Mouse (Mus musculus) hematopoietic stem cell, adult 5-6 weeks (primary cell): ENCODE data around the gene Camk2n1. TPM values are rescaled to one million over a fixed set of nuclear protein-coding genes. Genes with fewer than 3 reads are reported as not detected.
A peak's percentile ranks its signal among the peaks of the same experiment; 100 is the strongest.

Source experiments
- ATAC-seq, 2 experiments: fragments of 125-278 bp in 1 of 2; replicated peaks in 1 of 2; 2 replicates each; pipeline ENCODE4 v1.8.0; 2016 to 2017; ENCODE audit warnings: inconsistent platforms in 2 of 2, mild to moderate bottlenecking in 2 of 2, moderate number of reproducible peaks in 2 of 2, low read depth in 1 of 2, moderate TSS enrichment in 1 of 2; ENCODE audit not compliant: low FRiP score in 2 of 2, poor library complexity in 2 of 2, severe bottlenecking in 2 of 2, insufficient read depth in 1 of 2, low TSS enrichment in 1 of 2
- total RNA-seq: library from RNA; stranded (forward); fragments of 172-1452, 232-1000 nt; gene quantifications from 2 replicates; pipeline ENCODE4 v1.2.3, GENCODE M21; 2017

The Camk2n1 gene
- total RNA-seq, 1 experiment from 2014 or later = 0.60 TPM

DNA sequence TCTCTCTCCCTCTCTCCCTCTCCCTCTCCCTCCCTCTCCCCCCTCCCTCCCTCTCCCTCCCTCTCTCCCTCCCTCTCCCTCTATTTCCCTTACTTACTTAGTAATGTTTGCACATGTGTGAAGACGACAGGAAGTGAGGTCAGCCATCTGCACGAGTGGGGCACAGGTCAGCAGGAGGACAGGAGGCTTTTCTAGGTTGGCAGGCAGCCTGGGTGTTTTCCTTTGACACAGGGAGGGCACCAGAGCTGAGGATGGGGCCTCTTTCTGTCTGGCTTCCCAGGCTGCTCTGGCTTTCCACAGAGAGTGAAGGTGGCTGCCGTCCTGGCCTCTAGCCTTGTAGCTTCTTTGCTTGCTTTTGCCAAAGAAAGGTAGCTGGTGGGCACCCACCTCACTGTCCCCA is 14.1 kb upstream of the Camk2n1 start:
- no peak for ATAC-seq

DNA sequence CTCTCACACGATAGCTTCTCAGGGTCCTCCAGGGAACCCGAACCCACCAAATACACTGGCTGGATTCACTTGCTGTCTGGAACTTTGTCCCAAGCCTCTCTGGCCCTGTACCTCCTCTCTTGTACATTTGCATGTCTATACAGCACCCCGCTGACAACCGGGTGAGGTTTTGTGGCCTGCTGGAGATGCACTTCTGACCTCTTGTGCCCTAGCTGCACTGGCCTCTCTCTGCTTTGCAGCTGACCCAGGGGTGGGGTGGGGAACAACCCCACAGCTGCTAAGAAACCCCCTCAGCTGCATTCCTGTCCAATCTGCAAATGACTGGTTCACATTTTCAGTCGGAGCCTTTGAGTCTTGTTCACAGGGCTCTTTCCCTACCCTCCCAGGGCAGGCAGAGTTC is 9.2 kb upstream of the Camk2n1 start:
- no peak for ATAC-seq

GRCm38 (mm10) chr4:138446981-138447380 is 7.1 kb upstream of the Camk2n1 start:
- no peak for ATAC-seq

DNA sequence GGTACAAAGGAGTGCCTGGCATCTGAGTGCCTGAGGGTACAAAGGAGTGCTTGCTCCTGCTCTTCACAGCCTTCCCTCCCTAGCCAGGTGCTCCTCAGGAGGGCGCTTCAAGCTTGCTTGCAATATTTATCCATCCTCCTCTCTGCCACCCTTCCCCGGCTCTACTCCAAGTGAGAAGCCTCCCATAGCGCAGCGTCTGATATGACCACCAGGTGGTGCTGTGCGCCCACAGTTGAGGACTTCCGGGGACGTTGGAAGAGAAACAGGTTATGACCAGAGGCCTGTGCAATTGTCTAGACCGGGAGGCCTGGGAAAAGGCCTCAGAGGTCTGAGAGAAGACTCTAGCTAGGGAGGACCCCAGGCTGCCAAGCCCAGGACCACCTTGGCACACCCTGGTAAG is 6.7 kb upstream of the Camk2n1 start:
- ATAC-seq = peak; percentile 83 to 90

- no peak for ATAC-seq
Observed at GRCm38 (mm10) chr4:138447827-138448602, 6.1 kb upstream of the Camk2n1 start.

DNA sequence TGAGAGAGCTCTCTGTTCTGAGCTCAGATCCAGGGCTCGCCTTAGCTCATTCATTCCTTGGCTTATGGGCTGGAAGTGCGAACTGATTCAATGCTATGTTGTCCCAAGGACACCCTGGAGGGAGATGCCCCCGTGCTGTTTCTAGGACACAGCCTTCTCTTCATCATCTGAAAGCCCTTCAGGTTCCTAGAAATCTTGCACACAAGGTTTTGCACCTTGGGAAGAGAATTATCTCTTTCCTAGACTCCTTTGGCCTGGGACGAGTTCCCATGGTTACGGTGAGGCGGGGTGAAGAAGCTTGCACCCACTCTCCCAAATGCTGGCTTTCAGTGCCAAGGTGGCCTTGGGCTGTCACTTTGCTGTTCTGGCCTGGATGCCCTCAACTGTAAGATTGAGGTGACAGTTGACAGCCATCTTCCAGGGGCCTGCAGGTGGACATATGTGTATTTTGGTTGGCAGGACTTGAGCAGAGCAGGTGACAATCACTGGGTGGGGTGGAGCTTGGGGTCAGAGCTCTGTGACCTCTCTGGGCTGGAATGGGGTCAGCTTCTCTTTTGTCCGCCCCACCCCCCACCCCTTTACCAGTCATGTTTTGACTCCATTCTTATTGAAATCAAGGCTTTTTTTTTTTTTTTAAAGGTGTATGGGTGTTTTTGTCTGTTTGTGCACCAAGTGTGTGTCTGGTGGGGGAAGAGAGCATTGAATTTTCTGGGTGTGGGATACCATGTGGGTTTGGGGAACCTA is 5.1 kb upstream of the Camk2n1 start:
- ATAC-seq = no peak

DNA sequence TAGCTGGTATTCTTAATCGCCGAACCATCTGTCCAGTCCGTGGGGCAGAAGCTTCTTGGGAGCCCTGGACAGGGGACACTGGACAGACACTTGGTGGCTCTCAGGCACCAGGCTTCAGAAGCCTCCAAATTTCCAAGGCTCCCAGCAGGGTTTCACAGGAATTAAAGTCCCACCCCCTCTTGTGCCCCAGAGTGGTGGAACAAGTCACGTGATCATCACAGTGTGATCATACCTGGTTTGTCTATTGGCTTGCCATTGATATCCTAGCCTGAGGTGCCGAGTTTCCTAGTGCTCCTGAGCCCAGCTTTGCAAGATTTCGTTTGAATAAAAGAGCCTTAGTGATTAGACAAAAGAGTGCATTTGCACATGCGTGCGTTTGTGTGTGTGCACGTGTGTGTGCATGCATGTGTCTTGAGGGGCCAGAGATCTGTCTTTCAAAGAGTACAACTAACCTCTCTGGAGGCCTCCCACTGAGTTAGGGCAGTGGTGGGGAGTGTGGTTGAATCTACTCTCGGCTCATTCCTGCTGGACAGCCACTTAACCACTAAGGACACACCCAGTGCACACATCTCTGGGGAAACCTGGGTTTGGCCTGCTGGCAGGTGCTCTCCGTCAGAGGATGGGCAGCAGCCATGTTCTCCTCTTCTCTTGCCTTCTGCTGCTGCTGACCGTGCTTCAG is 4.3 kb upstream of the Camk2n1 start:
- no peak for ATAC-seq

GRCm38 (mm10) chr4:138452306-138453096 is 1.6 kb upstream of the Camk2n1 start:
- ATAC-seq = no peak

GRCm38 (mm10) chr4:138453097-138453752 is 889 bp upstream of the Camk2n1 start:
- no peak for ATAC-seq

GRCm38 (mm10) chr4:138454571-138455140 is 542 bp downstream of the Camk2n1 start:
- ATAC-seq = no peak

- peak in 1 of 2 experiments; percentile 12; a peak in 1 of 4 replicates for ATAC-seq
Observed at GRCm38 (mm10) chr4:138455141-138455955, 1.2 kb downstream of the Camk2n1 start.

DNA sequence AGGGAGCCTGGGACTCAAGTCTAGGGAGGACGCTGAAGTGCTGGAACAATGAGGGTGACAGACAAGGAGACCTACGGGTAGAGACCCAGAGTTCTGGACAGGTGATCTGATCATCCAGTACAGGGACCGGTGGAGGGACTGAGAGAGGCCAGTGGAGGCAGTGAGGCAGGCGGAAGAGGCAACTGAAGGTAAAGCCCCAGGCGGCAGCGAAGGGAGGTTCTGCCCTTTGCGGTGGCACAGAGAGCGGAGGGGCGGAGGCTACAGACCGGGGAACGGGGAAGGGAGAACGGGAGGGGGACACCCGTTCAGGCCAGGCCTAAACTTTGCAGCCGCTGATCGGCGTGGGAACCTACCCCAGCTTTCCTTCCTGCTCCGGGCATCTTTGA is 1.8 kb downstream of the Camk2n1 start:
- peak; percentile 47 to 68; a peak in 3 of 4 replicates for ATAC-seq

GRCm38 (mm10) chr4:138456536-138456935 is 2.4 kb downstream of the Camk2n1 start:
- ATAC-seq = no peak

- no peak for ATAC-seq
Observed at GRCm38 (mm10) chr4:138457091-138457490, 3.0 kb downstream of the Camk2n1 start.

GRCm38 (mm10) chr4:138458171-138458570 is 4.1 kb downstream of the Camk2n1 start:
- ATAC-seq = no peak
